Mouse (Mus musculus): Measurements from ENCODE around the gene Pbp2. TPM values are rescaled to one million over a fixed set of nuclear protein-coding genes. Genes with fewer than 3 reads are reported as not detected.

Gene Pbp2
- total RNA-seq, 1 experiment from 2014 or later: not detected

GRCm38 (mm10) chr6:135300469-135300868 is 9.7 kb downstream of the Pbp2 start:
- DNase-seq: no peak

- no peak for DNase-seq
Observed at GRCm38 (mm10) chr6:135299024-135299550, 11.1 kb downstream of the Pbp2 start.

- DNase-seq: no peak
Observed at GRCm38 (mm10) chr6:135297570-135297969, 12.6 kb downstream of the Pbp2 start.

GRCm38 (mm10) chr6:135296267-135296666 is 13.9 kb downstream of the Pbp2 start:
- DNase-seq: no peak

- no peak for DNase-seq
Observed at GRCm38 (mm10) chr6:135295082-135295861, 14.9 kb downstream of the Pbp2 start.

- DNase-seq: no peak
Observed at GRCm38 (mm10) chr6:135294150-135294549, 16.1 kb downstream of the Pbp2 start.

- DNase-seq: no peak
Observed at GRCm38 (mm10) chr6:135292391-135292790, 17.8 kb downstream of the Pbp2 start.

- DNase-seq: no peak
Observed at GRCm38 (mm10) chr6:135279856-135280255, 30.3 kb downstream of the Pbp2 start.

- no peak for DNase-seq
Observed at GRCm38 (mm10) chr6:135279286-135279685, 30.9 kb downstream of the Pbp2 start.

GRCm38 (mm10) chr6:135278302-135278701 is 31.9 kb downstream of the Pbp2 start:
- DNase-seq: no peak

GRCm38 (mm10) chr6:135276474-135277295 is 33.5 kb downstream of the Pbp2 start:
- no peak for DNase-seq

GRCm38 (mm10) chr6:135275231-135275630 is 35.0 kb downstream of the Pbp2 start:
- no peak for DNase-seq

GRCm38 (mm10) chr6:135273066-135273465 is 37.1 kb downstream of the Pbp2 start:
- no peak for DNase-seq

GRCm38 (mm10) chr6:135271761-135272160 is 38.4 kb downstream of the Pbp2 start:
- no peak for DNase-seq

GRCm38 (mm10) chr6:135269626-135270025 is 40.6 kb downstream of the Pbp2 start:
- DNase-seq: no peak

- no peak for DNase-seq
Observed at GRCm38 (mm10) chr6:135268392-135268791, 41.8 kb downstream of the Pbp2 start.

- no peak for DNase-seq
Observed at GRCm38 (mm10) chr6:135267221-135267620, 43.0 kb downstream of the Pbp2 start.

- no peak for DNase-seq
Observed at GRCm38 (mm10) chr6:135266056-135266455, 44.1 kb downstream of the Pbp2 start.

GRCm38 (mm10) chr6:135264136-135264535 is 46.1 kb downstream of the Pbp2 start:
- no peak for DNase-seq

GRCm38 (mm10) chr6:135262565-135262964 is 47.6 kb downstream of the Pbp2 start:
- no peak for DNase-seq

- no peak for DNase-seq
Observed at GRCm38 (mm10) chr6:135261124-135261523, 49.1 kb downstream of the Pbp2 start.

- no peak for DNase-seq
Observed at GRCm38 (mm10) chr6:135260435-135260834, 49.8 kb downstream of the Pbp2 start.
